Mouse (Mus musculus): ENCODE results near the gene Ndufs4.
"Not testable (repeated sequence)": the region's sequence is repeated elsewhere in the genome, so short reads cannot be mapped to it uniquely, and the experiment has no call there.

Ndufs4 gene

GRCm38 (mm10) chr13:114343001-114343400 is 45.1 kb downstream of the Ndufs4 start:
- no peak for DNase-seq (ENCODE audit: low spot score in 2 of 2)

- DNase-seq (ENCODE audit: low spot score in 2 of 2): no peak
These were observed 68.1 kb downstream of the Ndufs4 start for GRCm38 (mm10) chr13:114319835-114320389.

GRCm38 (mm10) chr13:114319136-114319535 is 68.9 kb downstream of the Ndufs4 start:
- no peak for DNase-seq (ENCODE audit: low spot score in 2 of 2)

GRCm38 (mm10) chr13:114315374-114315773 is 72.7 kb downstream of the Ndufs4 start:
- DNase-seq (ENCODE audit: low spot score in 2 of 2): no peak

- no peak for DNase-seq (ENCODE audit: low spot score in 2 of 2)
These were observed 73.1 kb downstream of the Ndufs4 start for GRCm38 (mm10) chr13:114314953-114315352.

GRCm38 (mm10) chr13:114310591-114310990 is 77.5 kb downstream of the Ndufs4 start:
- no peak for DNase-seq (ENCODE audit: low spot score in 2 of 2)

- peak; percentile 73 to 87 for DNase-seq (ENCODE audit: low spot score in 2 of 2)
These were observed 83.4 kb downstream of the Ndufs4 start for GRCm38 (mm10) chr13:114304684-114305083.

- DNase-seq (ENCODE audit: low spot score in 2 of 2): no peak
These were observed 84.4 kb downstream of the Ndufs4 start for GRCm38 (mm10) chr13:114303466-114304175.

GRCm38 (mm10) chr13:114297761-114298160 is 90.3 kb downstream of the Ndufs4 start:
- no peak for DNase-seq (ENCODE audit: low spot score in 2 of 2)

- DNase-seq (ENCODE audit: low spot score in 2 of 2): no peak
These were observed 91.5 kb downstream of the Ndufs4 start for GRCm38 (mm10) chr13:114296556-114296955.

- no peak for DNase-seq (ENCODE audit: low spot score in 2 of 2)
These were observed 98.6 kb downstream of the Ndufs4 start for GRCm38 (mm10) chr13:114289411-114289810.

- no peak for DNase-seq (ENCODE audit: low spot score in 2 of 2)
These were observed 99.5 kb downstream of the Ndufs4 start for GRCm38 (mm10) chr13:114288511-114288910.

- not testable (repeated sequence) for DNase-seq (ENCODE audit: low spot score in 2 of 2)
These were observed 109.4 kb downstream of the Ndufs4 start for GRCm38 (mm10) chr13:114278690-114279089.

GRCm38 (mm10) chr13:114277277-114277676 is 110.8 kb downstream of the Ndufs4 start:
- no peak for DNase-seq (ENCODE audit: low spot score in 2 of 2)

GRCm38 (mm10) chr13:114271410-114272105 is 116.5 kb downstream of the Ndufs4 start:
- no peak for DNase-seq (ENCODE audit: low spot score in 2 of 2)

GRCm38 (mm10) chr13:114267741-114268140 is 120.3 kb downstream of the Ndufs4 start:
- DNase-seq (ENCODE audit: low spot score in 2 of 2): no peak

- no peak for DNase-seq (ENCODE audit: low spot score in 2 of 2)
These were observed 127.4 kb downstream of the Ndufs4 start for GRCm38 (mm10) chr13:114260486-114261205.

GRCm38 (mm10) chr13:114254697-114255096 is 133.4 kb downstream of the Ndufs4 start:
- no peak for DNase-seq (ENCODE audit: low spot score in 2 of 2)

All from natural killer cell, adult 2 months (primary cell).